Mouse (Mus musculus) liver, embryonic 14.5 days (tissue): Measurements from ENCODE around the gene Bsnd. TPM values are rescaled to one million over a fixed set of nuclear protein-coding genes. Genes with fewer than 3 reads are reported as not detected.
A peak's percentile ranks its signal among the peaks of the same experiment; 100 is the strongest.

Experiments used
- ATAC-seq: fragments of 200-750 bp; cut with Nextera tagmentation; 2 replicates; pipeline ENCODE4 v1.8.0; 2017; ENCODE audit warnings: moderate number of reproducible peaks, mild to moderate bottlenecking, moderate library complexity; ENCODE audit not compliant: insufficient read depth
- DNase-seq, 3 experiments: peaks; one replicate each; pipeline ENCODE4 v3.0.0-alpha.2; 2012 to 2013; ENCODE audit warnings: low read depth in 3 of 3, low spot score in 3 of 3
- H3K27ac ChIP-seq: fragments of 300-500 bp; sonication (generic); 2 replicates; pipeline ENCODE4 v1.5.1; 2014; ENCODE audit warnings: moderate library complexity, mild to moderate bottlenecking, control low read depth, inconsistent platforms
- H3K27me3 ChIP-seq: fragments of 300-500 bp; sonication (generic); 2 replicates; pipeline ENCODE4 v1.6.1; 2014; ENCODE audit warnings: mild to moderate bottlenecking, low read length, moderate library complexity; ENCODE audit not compliant: control insufficient read depth, insufficient read depth
- H3K36me3 ChIP-seq: fragments of 300-500 bp; sonication (generic); replicated peaks from 2 replicates; pipeline ENCODE4 v1.6.1; 2014; ENCODE audit warnings: low read depth; ENCODE audit not compliant: control insufficient read depth, insufficient read depth
- H3K4me1 ChIP-seq, 2 experiments: fragments of 200-500 bp in 1 of 2; fragments of 300-500 bp in 1 of 2; sonication (generic) in 1 of 2; replicated peaks; 2 replicates each; pipeline ENCODE4 v1.6.1; 2012 to 2014; ENCODE audit warnings: antibody characterized with exemption in 1 of 2, inconsistent platforms in 1 of 2, low read length in 1 of 2; ENCODE audit not compliant: control insufficient read depth in 2 of 2, insufficient read depth in 2 of 2
- H3K4me2 ChIP-seq: fragments of 300-500 bp; sonication (generic); 2 replicates; pipeline ENCODE4 v1.6.1; 2014; ENCODE audit warnings: low read depth, mild to moderate bottlenecking, control low read depth, moderate library complexity
- H3K4me3 ChIP-seq, 2 experiments: fragments of 200-500 bp in 1 of 2; fragments of 300-500 bp in 1 of 2; sonication (generic) in 1 of 2; 2 replicates each; pipeline ENCODE4 v1.5.1; 2012 to 2014; ENCODE audit warnings: low read depth in 2 of 2, low read length in 2 of 2, mild to moderate bottlenecking in 2 of 2, control low read depth in 1 of 2, inconsistent platforms in 1 of 2, moderate library complexity in 1 of 2; ENCODE audit not compliant: insufficient read depth in 1 of 2
- H3K9ac ChIP-seq: fragments of 300-500 bp; sonication (generic); replicated peaks from 2 replicates; pipeline ENCODE4 v1.6.1; 2014; ENCODE audit warnings: mild to moderate bottlenecking, control low read depth, moderate library complexity
- H3K9me3 ChIP-seq: fragments of 300-500 bp; sonication (generic); 2 replicates; pipeline ENCODE4 v1.6.1; 2016; ENCODE audit warnings: low read length, mixed read lengths; ENCODE audit not compliant: control insufficient read depth
- CTCF ChIP-seq: IDR thresholded peaks from 2 replicates; pipeline ENCODE4 v1.5.1; 2016; ENCODE audit warnings: antibody characterized with exemption, low read depth, control low read depth
- EP300 ChIP-seq: IDR thresholded peaks from 2 replicates; pipeline ENCODE4 v1.6.1; 2016; ENCODE audit warnings: antibody characterized with exemption, low read depth
- WGBS: fragments of 180-500 bp; shearing (Covaris S2); extraction: QIAGEN DNeasy Blood & Tissue Kit; methylation state at CpG from one replicate; pipeline ENCODE4 v1.1.7; 2014; ENCODE audit not compliant: insufficient replicate concordance; 5-methylcytosine and 5-hydroxymethylcytosine counted together
- polyA plus RNA-seq, 2 experiments: library from polyadenylated mRNA; depleted of rRNA in 1 of 2; stranded (reverse) in 1 of 2; unstranded in 1 of 2; fragments of >200 nt; fragmentation: Nextera tagmentation in 1 of 2; extraction: Ambion mirVana in 1 of 2; gene quantifications; 2 replicates each; pipeline versions ENCODE4 v1.2.1 to v1.2.3; 2012 to 2014

Bsnd gene
- polyA plus RNA-seq, 2 experiments = not detected

GRCm38 (mm10) chr4:106500066-106500465 is 8.0 kb upstream of the Bsnd start:
- H3K4me1 ChIP-seq = no peaks in the 10 kb centered on the region
- TF ChIP-seq EP300 (no peak), CTCF (no peak)
- 55% methylated on average over 10 of the region's 10 CpGs for WGBS
- H3K4me3 ChIP-seq = no peak overlapping the region
- no peak overlapping the region for H3K27ac ChIP-seq
- DNase-seq = no peak
- no peaks in the 10 kb centered on the region for H3K27me3 ChIP-seq
- no peak for ATAC-seq
- no peaks in the 10 kb centered on the region for H3K9me3 ChIP-seq
- no peak overlapping the region for H3K9ac ChIP-seq
- H3K4me2 ChIP-seq = no peak overlapping the region
- no peaks in the 10 kb centered on the region for H3K36me3 ChIP-seq

GRCm38 (mm10) chr4:106498471-106498844 is 6.4 kb upstream of the Bsnd start:
- H3K36me3 ChIP-seq = no peaks in the 10 kb centered on the region
- no peak for TF ChIP-seq EP300
- TF ChIP-seq CTCF = no peak
- DNase-seq = no peak
- no peaks in the 10 kb centered on the region for H3K27me3 ChIP-seq
- H3K27ac ChIP-seq = no peak overlapping the region
- H3K9me3 ChIP-seq = no peaks in the 10 kb centered on the region
- 21% methylated on average over 3 of the region's 3 CpGs for WGBS
- no peak for ATAC-seq
- H3K4me1 ChIP-seq = no peaks in the 10 kb centered on the region
- no peak overlapping the region for H3K4me2 ChIP-seq
- H3K4me3 ChIP-seq = no peak overlapping the region
- H3K9ac ChIP-seq = no peak overlapping the region

GRCm38 (mm10) chr4:106497776-106498470 is 5.8 kb upstream of the Bsnd start:
- no peaks in the 10 kb centered on the region for H3K36me3 ChIP-seq
- no peak overlapping the region for H3K4me2 ChIP-seq
- TF ChIP-seq CTCF (no peak), EP300 (no peak)
- H3K4me1 ChIP-seq = no peaks in the 10 kb centered on the region
- H3K27ac ChIP-seq = no peak overlapping the region
- DNase-seq (no peak), ATAC-seq (no peak)
- no peak overlapping the region for H3K4me3 ChIP-seq
- H3K9me3 ChIP-seq = no peaks in the 10 kb centered on the region
- H3K27me3 ChIP-seq = no peaks in the 10 kb centered on the region
- 48% methylated on average over 8 of the region's 8 CpGs for WGBS
- H3K9ac ChIP-seq = no peak overlapping the region

- 55% methylated on average over 6 of the region's 6 CpGs for WGBS
- H3K4me3 ChIP-seq = no peak overlapping the region
- no peak overlapping the region for H3K4me2 ChIP-seq
- no peak overlapping the region for H3K27ac ChIP-seq
- H3K9ac ChIP-seq = no peak overlapping the region
- no peaks in the 10 kb centered on the region for H3K4me1 ChIP-seq
- no peak for ATAC-seq
- no peaks in the 10 kb centered on the region for H3K36me3 ChIP-seq
- no peaks in the 10 kb centered on the region for H3K27me3 ChIP-seq
- TF ChIP-seq CTCF (no peak), EP300 (no peak)
- DNase-seq = no peak
- H3K9me3 ChIP-seq = no peaks in the 10 kb centered on the region
Observed at GRCm38 (mm10) chr4:106496833-106497232, 4.8 kb upstream of the Bsnd start.

GRCm38 (mm10) chr4:106493639-106494038 is 1.6 kb upstream of the Bsnd start:
- no peaks in the 10 kb centered on the region for H3K27me3 ChIP-seq
- H3K9ac ChIP-seq = no peak overlapping the region
- H3K4me3 ChIP-seq = no peak overlapping the region
- no peaks in the 10 kb centered on the region for H3K4me1 ChIP-seq
- ATAC-seq (no peak), DNase-seq (peak in 2 of 3 experiments; percentile 10 to 17)
- WGBS = 56% methylated on average over 2 of the region's 2 CpGs
- H3K27ac ChIP-seq = no peak overlapping the region
- H3K4me2 ChIP-seq = no peak overlapping the region
- no peaks in the 10 kb centered on the region for H3K9me3 ChIP-seq
- TF ChIP-seq EP300 (no peak), CTCF (peak; percentile 73)
- H3K36me3 ChIP-seq = no peaks in the 10 kb centered on the region
